Mouse (Mus musculus) intestine, embryonic 14.5 days (tissue): ENCODE data around the gene Tspan2. TPM values are rescaled to one million over a fixed set of nuclear protein-coding genes. Genes with fewer than 3 reads are reported as not detected.

Source experiments
- ATAC-seq: fragments of 200-750 bp; cut with Nextera tagmentation; replicated peaks from 2 replicates; pipeline ENCODE4 v1.8.0; 2017; ENCODE audit warnings: low read depth, moderate number of reproducible peaks, moderate TSS enrichment, moderate library complexity; ENCODE audit not compliant: low FRiP score, low TSS enrichment
- DNase-seq: peaks from one replicate; pipeline ENCODE4 v3.0.0-alpha.2; 2018; ENCODE audit warnings: low spot score
- H3K27ac ChIP-seq: fragments of 300-500 bp; sonication (generic); 2 replicates; pipeline ENCODE4 v1.5.1; 2014; ENCODE audit warnings: low read depth, mild to moderate bottlenecking, control low read depth
- H3K27me3 ChIP-seq: fragments of 300-500 bp; sonication (generic); replicated peaks from 2 replicates; pipeline ENCODE4 v1.6.1; 2014; ENCODE audit warnings: low read length, control low read depth; ENCODE audit not compliant: control insufficient read depth, insufficient read depth
- H3K36me3 ChIP-seq: fragments of 300-500 bp; sonication (generic); 2 replicates; pipeline ENCODE4 v1.6.1; 2014; ENCODE audit warnings: low read length, control low read depth; ENCODE audit not compliant: control insufficient read depth, insufficient read depth
- H3K4me1 ChIP-seq: fragments of 300-500 bp; sonication (generic); replicated peaks from 2 replicates; pipeline ENCODE4 v1.6.1; 2014; ENCODE audit warnings: low read length, control low read depth, mixed read lengths; ENCODE audit not compliant: control insufficient read depth, insufficient read depth
- H3K4me2 ChIP-seq: fragments of 300-500 bp; sonication (generic); 2 replicates; pipeline ENCODE4 v1.6.1; 2014; ENCODE audit warnings: low read length
- H3K4me3 ChIP-seq: fragments of 300-500 bp; sonication (generic); 2 replicates; pipeline ENCODE4 v1.5.1; 2014; ENCODE audit warnings: low read depth, low read length, control low read depth, mixed read lengths
- H3K9ac ChIP-seq: fragments of 300-500 bp; sonication (generic); 2 replicates; pipeline ENCODE4 v1.6.1; 2014; ENCODE audit warnings: mild to moderate bottlenecking, low read length
- H3K9me3 ChIP-seq: fragments of 300-500 bp; sonication (generic); 2 replicates; pipeline ENCODE4 v1.6.1; 2016; ENCODE audit warnings: low read length, control low read depth; ENCODE audit not compliant: control insufficient read depth
- WGBS: fragments of 180-500 bp; shearing (Covaris S2); extraction: QIAGEN DNeasy Blood & Tissue Kit; methylation state at CpG from one replicate; pipeline ENCODE4 v1.1.7; 2014; 5-methylcytosine and 5-hydroxymethylcytosine counted together
- polyA plus RNA-seq: library from polyadenylated mRNA; unstranded; fragments of >200 nt; fragmentation: Nextera tagmentation; extraction: Ambion mirVana; gene quantifications from 2 replicates; pipeline ENCODE4 v1.2.1, GENCODE M21; 2014

The Tspan2 gene
- polyA plus RNA-seq, 1 experiment from 2014 or later = 24.1 TPM

- Histone ChIP-seq H3K9me3 (no peaks in the 10 kb centered on the region), H3K27me3 (no peaks in the 10 kb centered on the region), H3K27ac (no peak overlapping the region; the same call in 1 of the 2 replicates), H3K9ac (no peak overlapping the region), H3K36me3 (peaks cover 60% of the 10 kb centered on the region), H3K4me1 (no peaks in the 10 kb centered on the region; the same call in 1 of the 2 replicates), H3K4me2 (no peak overlapping the region), H3K4me3 (no peak overlapping the region)
- 37% methylated on average over 10 of the region's 10 CpGs for WGBS
- ATAC-seq (no peak), DNase-seq (no peak)
These were observed 29.5 kb downstream of the Tspan2 start for GRCm38 (mm10) chr3:102763713-102764400.

GRCm38 (mm10) chr3:102764850-102765249 lies 30.5 kb downstream of the Tspan2 start:
- H3K27ac ChIP-seq = no peak overlapping the region
- no peak overlapping the region for H3K4me3 ChIP-seq
- no peak overlapping the region for H3K4me2 ChIP-seq
- H3K9ac ChIP-seq = no peak overlapping the region
- no peaks in the 10 kb centered on the region for H3K27me3 ChIP-seq
- H3K9me3 ChIP-seq = no peaks in the 10 kb centered on the region
- peaks cover 61% of the 10 kb centered on the region for H3K36me3 ChIP-seq
- no peaks in the 10 kb centered on the region; the same call in 1 of the 2 replicates for H3K4me1 ChIP-seq
- DNase-seq (no peak), ATAC-seq (no peak)
- WGBS = 49% methylated on average over 7 of the region's 7 CpGs

GRCm38 (mm10) chr3:102773018-102773417 lies 38.7 kb downstream of the Tspan2 start:
- peaks cover 13% of the 10 kb centered on the region for H3K36me3 ChIP-seq
- ATAC-seq (no peak), DNase-seq (no peak)
- H3K4me2 ChIP-seq = no peak overlapping the region
- H3K9ac ChIP-seq = no peak overlapping the region
- 74% methylated on average over 4 of the region's 4 CpGs for WGBS
- no peaks in the 10 kb centered on the region for H3K27me3 ChIP-seq
- no peaks in the 10 kb centered on the region for H3K4me1 ChIP-seq
- H3K4me3 ChIP-seq = no peak overlapping the region
- no peak overlapping the region for H3K27ac ChIP-seq
- no peaks in the 10 kb centered on the region for H3K9me3 ChIP-seq

GRCm38 (mm10) chr3:102782618-102783017 lies 48.3 kb downstream of the Tspan2 start, which contains the start of gene Tshb:
Gene Tshb (minus strand): TSS chr3:102782718.
- ATAC-seq (no peak), DNase-seq (no peak)
- H3K4me3 ChIP-seq = no peak within 1 kb of the TSS
- no peak within 1 kb of the TSS for H3K4me2 ChIP-seq
- H3K9me3 ChIP-seq = no peaks in the 10 kb centered on the region
- no peak within 1 kb of the TSS for H3K9ac ChIP-seq
- WGBS = 74% methylated on average over 2 of the region's 2 CpGs
- no peaks in the 10 kb centered on the region for H3K4me1 ChIP-seq
- H3K27ac ChIP-seq = no peak within 1 kb of the TSS
- no peaks in the 10 kb centered on the region for H3K27me3 ChIP-seq
- no peaks in the 10 kb centered on the region for H3K36me3 ChIP-seq

- Histone ChIP-seq H3K27me3 (no peaks in the 10 kb centered on the region), H3K4me2 (no peak overlapping the region), H3K9me3 (no peaks in the 10 kb centered on the region), H3K4me3 (no peak overlapping the region), H3K9ac (no peak overlapping the region), H3K27ac (no peak overlapping the region), H3K4me1 (no peaks in the 10 kb centered on the region), H3K36me3 (no peaks in the 10 kb centered on the region)
- WGBS = 39% methylated on average over 4 of the region's 4 CpGs
- DNase-seq (no peak), ATAC-seq (no peak)
These were observed 53.0 kb downstream of the Tspan2 start for GRCm38 (mm10) chr3:102787369-102787768.

GRCm38 (mm10) chr3:102803937-102804336 lies 69.6 kb downstream of the Tspan2 start:
- no peaks in the 10 kb centered on the region for H3K9me3 ChIP-seq
- 3% methylated on average over 3 of the region's 3 CpGs for WGBS
- no peaks in the 10 kb centered on the region for H3K27me3 ChIP-seq
- H3K4me1 ChIP-seq = no peaks in the 10 kb centered on the region
- no peak overlapping the region for H3K4me2 ChIP-seq
- H3K36me3 ChIP-seq = no peaks in the 10 kb centered on the region
- no peak overlapping the region for H3K4me3 ChIP-seq
- no peak overlapping the region for H3K27ac ChIP-seq
- ATAC-seq (no peak), DNase-seq (peak; percentile 85)
- H3K9ac ChIP-seq = no peak overlapping the region

- H3K36me3 ChIP-seq = no peaks in the 10 kb centered on the region
- 47% methylated on average over 1 of the region's 1 CpGs for WGBS
- no peaks in the 10 kb centered on the region for H3K27me3 ChIP-seq
- no peak for ATAC-seq
- no peaks in the 10 kb centered on the region for H3K9me3 ChIP-seq
- no peak overlapping the region for H3K4me2 ChIP-seq
- H3K4me3 ChIP-seq = no peak overlapping the region
- H3K4me1 ChIP-seq = no peaks in the 10 kb centered on the region
- no peak overlapping the region for H3K9ac ChIP-seq
- no peak for DNase-seq
- H3K27ac ChIP-seq = no peak overlapping the region
These were observed 108.1 kb downstream of the Tspan2 start for GRCm38 (mm10) chr3:102842386-102842785.

- ATAC-seq (no peak), DNase-seq (no peak)
- Histone ChIP-seq H3K4me3 (no peak overlapping the region), H3K27me3 (no peaks in the 10 kb centered on the region), H3K9me3 (no peaks in the 10 kb centered on the region), H3K4me2 (no peak overlapping the region), H3K27ac (no peak overlapping the region), H3K4me1 (no peaks in the 10 kb centered on the region), H3K9ac (no peak overlapping the region), H3K36me3 (no peaks in the 10 kb centered on the region)
These were observed 114.3 kb downstream of the Tspan2 start for GRCm38 (mm10) chr3:102848661-102849060.
